Mouse (Mus musculus) megakaryocyte, embryonic 14.5 days (primary cell): Measurements from ENCODE around the gene Cers3.

Source experiments
- FLI1 ChIP-seq: IDR thresholded peaks from 2 replicates; pipeline ENCODE4 v1.6.1; 2012; ENCODE audit warnings: low read length, inconsistent platforms, mixed read lengths
- GATA1 ChIP-seq: IDR thresholded peaks from 3 replicates; pipeline ENCODE4 v1.6.1; 2012; ENCODE audit warnings: mixed read lengths, low read length, inconsistent platforms, borderline replicate concordance

GRCm38 (mm10) chr7:66779944-66780942, 36.9 kb downstream of the Cers3 start:
- TF ChIP-seq GATA1 (no peak), FLI1 (no peak)
